Mouse (Mus musculus): ENCODE results near the gene Adgrl2. TPM values are rescaled to one million over a fixed set of nuclear protein-coding genes. Genes with fewer than 3 reads are reported as not detected.
A peak's percentile ranks its signal among the peaks of the same experiment; 100 is the strongest.

Adgrl2 gene
- total and polyA plus RNA-seq, 2 experiments from 2014 or later: 26.6 to 32.7 TPM

DNA sequence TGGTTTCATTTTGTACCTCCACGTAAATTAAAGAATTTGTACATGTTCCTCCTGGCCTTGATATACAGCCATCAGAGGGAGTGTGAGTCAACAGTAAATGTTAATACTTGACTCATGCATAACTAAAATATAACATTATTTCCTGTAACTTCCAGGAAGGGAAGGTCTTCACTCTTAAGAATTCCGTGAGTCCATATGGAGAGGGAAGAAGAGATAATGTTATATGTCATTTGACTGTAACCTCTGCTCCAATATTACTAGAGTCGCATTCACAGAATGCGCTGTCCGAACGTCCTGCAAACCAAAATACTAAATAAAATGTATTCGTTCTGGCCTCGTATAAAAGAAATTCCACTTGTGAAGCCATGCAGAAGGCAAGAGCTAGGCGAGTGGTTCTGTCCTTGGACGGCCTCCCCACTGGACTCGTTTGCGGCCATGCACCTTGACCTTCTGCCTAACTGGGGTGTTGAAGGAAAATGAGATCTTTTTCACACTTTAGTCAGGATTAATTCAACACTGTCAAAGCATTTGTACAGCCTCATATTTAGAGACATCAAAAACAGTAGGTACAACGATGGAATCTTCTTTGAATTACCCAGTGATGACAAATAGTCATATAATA is 68.3 kb downstream of the Adgrl2 start:
- Histone ChIP-seq H3K27ac (ENCODE audit: low read depth) (peak overlapping the region; percentile 45; the same call in 1 of the 2 replicates), H3K9ac (replicated peaks; ENCODE audit: low read depth, low read length) (no peak overlapping the region), H3K27me3 (ENCODE audit: control insufficient read depth, insufficient read depth, low read length) (no peaks in the 10 kb centered on the region), H3K4me3 (ENCODE audit: low read depth, low read length) (peak overlapping the region; percentile 40), H3K4me1 (ENCODE audit: control insufficient read depth, insufficient read depth) (peaks cover 38% of the 10 kb centered on the region), H3K4me2 (ENCODE audit: low read depth, low read length) (peak overlapping the region; percentile 57), H3K36me3 (replicated peaks; ENCODE audit: control insufficient read depth, insufficient read depth, low read length) (no peaks in the 10 kb centered on the region), H3K9me3 (replicated peaks; ENCODE audit: control insufficient read depth, low read length) (no peaks in the 10 kb centered on the region)
- ATAC-seq (ENCODE audit: insufficient read depth, low read depth): no peak
- no peak for DNase-seq (ENCODE audit: low spot score)
- TF ChIP-seq CTCF (IDR thresholded peaks at IDR 0.05; ENCODE audit: low read depth): no peak
- TF ChIP-seq EP300 (IDR thresholded peaks at IDR 0.05; ENCODE audit: low read depth): no peak
- WGBS: 77% methylated on average over 13 of the region's 13 CpGs

DNA sequence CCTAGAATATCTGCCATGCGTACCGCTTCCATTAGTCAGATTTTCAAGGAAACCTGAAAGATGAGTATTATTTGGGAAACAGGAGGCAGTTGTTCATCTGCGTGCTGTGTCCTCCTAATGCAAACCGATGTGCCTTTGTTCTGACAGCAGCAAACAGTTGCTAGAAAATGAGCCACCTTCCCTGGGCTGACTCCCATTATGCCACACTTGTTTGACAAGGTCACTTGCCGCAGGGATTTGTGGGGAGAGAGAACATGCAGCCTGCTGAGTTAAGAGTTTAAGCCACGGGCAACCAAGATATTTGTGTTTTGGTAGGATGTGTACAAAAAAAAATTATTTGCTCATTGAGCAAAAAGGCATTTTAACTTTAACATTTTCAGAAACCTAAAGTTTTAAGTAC is 69.5 kb downstream of the Adgrl2 start:
- TF ChIP-seq EP300 (IDR thresholded peaks at IDR 0.05; ENCODE audit: low read depth): no peak
- TF ChIP-seq CTCF (IDR thresholded peaks at IDR 0.05; ENCODE audit: low read depth): no peak
- no peaks in the 10 kb centered on the region for H3K9me3 ChIP-seq (replicated peaks; ENCODE audit: control insufficient read depth, low read length)
- H3K36me3 ChIP-seq (replicated peaks; ENCODE audit: control insufficient read depth, insufficient read depth, low read length): no peaks in the 10 kb centered on the region
- 0 out of 2 replicates have a peak overlapping the region, but pooled peaks have one; percentile 37 for H3K27ac ChIP-seq (ENCODE audit: low read depth)
- H3K4me2 ChIP-seq (ENCODE audit: low read depth, low read length): no peak overlapping the region
- H3K4me1 ChIP-seq (ENCODE audit: control insufficient read depth, insufficient read depth): peaks cover 34% of the 10 kb centered on the region
- peak; percentile 23 for DNase-seq (ENCODE audit: low spot score)
- no peak overlapping the region for H3K4me3 ChIP-seq (ENCODE audit: low read depth, low read length)
- no peak for ATAC-seq (ENCODE audit: insufficient read depth, low read depth)
- H3K9ac ChIP-seq (replicated peaks; ENCODE audit: low read depth, low read length): no peak overlapping the region
- WGBS: 66% methylated on average over 6 of the region's 6 CpGs
- no peaks in the 10 kb centered on the region for H3K27me3 ChIP-seq (ENCODE audit: control insufficient read depth, insufficient read depth, low read length)

DNA sequence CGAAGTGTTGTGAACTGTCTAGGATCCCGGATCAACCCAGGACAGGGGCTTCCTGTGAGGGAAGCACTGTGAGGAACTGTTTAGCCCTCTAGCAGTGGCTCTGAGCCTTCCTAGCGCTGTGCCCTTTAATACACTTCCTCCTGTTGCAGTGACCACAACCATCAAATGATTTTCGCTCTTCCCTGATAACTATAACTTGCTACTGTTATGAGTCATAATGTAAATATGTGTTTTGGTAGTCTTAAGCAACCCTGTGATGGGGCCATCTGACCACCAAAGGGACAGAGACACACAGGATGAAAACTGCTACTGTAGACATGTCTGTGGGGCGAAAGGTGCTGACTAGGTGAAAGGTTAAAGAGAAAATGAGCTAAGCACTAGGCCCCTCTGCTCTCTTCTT is 71.9 kb downstream of the Adgrl2 start:
- Histone ChIP-seq H3K9me3 (replicated peaks; ENCODE audit: control insufficient read depth, low read length) (no peaks in the 10 kb centered on the region), H3K27ac (ENCODE audit: low read depth) (no peak overlapping the region), H3K27me3 (ENCODE audit: control insufficient read depth, insufficient read depth, low read length) (no peaks in the 10 kb centered on the region), H3K9ac (replicated peaks; ENCODE audit: low read depth, low read length) (no peak overlapping the region), H3K4me2 (ENCODE audit: low read depth, low read length) (no peak overlapping the region), H3K36me3 (replicated peaks; ENCODE audit: control insufficient read depth, insufficient read depth, low read length) (no peaks in the 10 kb centered on the region), H3K4me1 (ENCODE audit: control insufficient read depth, insufficient read depth) (peaks cover 34% of the 10 kb centered on the region), H3K4me3 (ENCODE audit: low read depth, low read length) (no peak overlapping the region)
- 58% methylated on average over 5 of the region's 5 CpGs for WGBS
- ATAC-seq (ENCODE audit: insufficient read depth, low read depth) (0 out of 2 replicates have a peak, but pooled peaks have one; percentile 24), DNase-seq (ENCODE audit: low spot score) (no peak)
- TF ChIP-seq EP300 (IDR thresholded peaks at IDR 0.05; ENCODE audit: low read depth) (no peak), CTCF (IDR thresholded peaks at IDR 0.05; ENCODE audit: low read depth) (no peak)

DNA sequence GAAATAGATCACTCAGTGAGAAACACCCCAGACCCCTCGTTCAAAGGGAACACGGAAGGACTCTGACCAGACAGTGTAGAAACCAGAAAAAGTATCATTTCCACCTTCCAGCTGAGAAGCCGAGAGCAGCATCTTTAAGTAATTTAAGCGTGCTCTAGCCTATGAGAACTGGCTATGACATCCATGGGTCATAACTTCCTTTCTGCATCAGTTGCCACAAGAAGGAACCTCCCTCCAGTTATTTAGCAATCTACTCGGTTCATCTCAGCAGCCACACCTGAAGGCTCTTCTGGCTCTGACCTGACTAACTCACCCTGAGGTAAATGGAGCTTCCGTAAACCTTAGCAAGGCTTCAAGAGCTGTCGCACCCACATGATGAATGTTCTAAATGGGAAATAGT is 72.5 kb downstream of the Adgrl2 start:
- no peak for TF ChIP-seq EP300 (IDR thresholded peaks at IDR 0.05; ENCODE audit: low read depth)
- no peak for TF ChIP-seq CTCF (IDR thresholded peaks at IDR 0.05; ENCODE audit: low read depth)
- Histone ChIP-seq H3K4me1 (ENCODE audit: control insufficient read depth, insufficient read depth) (peaks cover 34% of the 10 kb centered on the region), H3K9ac (replicated peaks; ENCODE audit: low read depth, low read length) (no peak overlapping the region), H3K27me3 (ENCODE audit: control insufficient read depth, insufficient read depth, low read length) (no peaks in the 10 kb centered on the region), H3K9me3 (replicated peaks; ENCODE audit: control insufficient read depth, low read length) (no peaks in the 10 kb centered on the region), H3K4me3 (ENCODE audit: low read depth, low read length) (no peak overlapping the region), H3K4me2 (ENCODE audit: low read depth, low read length) (no peak overlapping the region), H3K27ac (ENCODE audit: low read depth) (no peak overlapping the region), H3K36me3 (replicated peaks; ENCODE audit: control insufficient read depth, insufficient read depth, low read length) (no peaks in the 10 kb centered on the region)
- no peak for DNase-seq (ENCODE audit: low spot score)
- ATAC-seq (ENCODE audit: insufficient read depth, low read depth): no peak
- WGBS: 76% methylated on average over 7 of the region's 7 CpGs

DNA sequence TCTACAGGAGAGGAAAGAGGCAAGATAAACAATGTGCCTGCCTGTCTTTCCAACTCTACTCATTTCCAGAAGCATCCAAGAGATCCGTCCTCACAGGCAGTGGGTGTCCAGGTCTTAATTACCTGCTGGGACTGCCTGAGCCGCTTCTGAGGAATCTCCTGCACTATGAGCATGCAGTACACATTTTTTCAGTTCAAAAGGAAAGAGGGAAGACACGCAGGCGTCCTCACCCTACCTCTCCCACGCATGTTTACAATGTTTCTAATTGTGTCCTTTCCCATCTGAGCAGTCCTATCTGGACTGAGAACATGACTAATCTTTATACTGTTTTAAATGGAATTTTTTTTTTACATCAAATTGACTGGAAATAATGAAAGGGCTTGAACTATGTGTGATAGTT is 74.1 kb downstream of the Adgrl2 start:
- no peak for DNase-seq (ENCODE audit: low spot score)
- H3K27me3 ChIP-seq (ENCODE audit: control insufficient read depth, insufficient read depth, low read length): no peaks in the 10 kb centered on the region
- H3K4me2 ChIP-seq (ENCODE audit: low read depth, low read length): no peak overlapping the region
- TF ChIP-seq EP300 (IDR thresholded peaks at IDR 0.05; ENCODE audit: low read depth): no peak
- TF ChIP-seq CTCF (IDR thresholded peaks at IDR 0.05; ENCODE audit: low read depth): no peak
- H3K4me3 ChIP-seq (ENCODE audit: low read depth, low read length): no peak overlapping the region
- WGBS: 49% methylated on average over 5 of the region's 5 CpGs
- no peaks in the 10 kb centered on the region for H3K36me3 ChIP-seq (replicated peaks; ENCODE audit: control insufficient read depth, insufficient read depth, low read length)
- ATAC-seq (ENCODE audit: insufficient read depth, low read depth): no peak
- no peak overlapping the region for H3K9ac ChIP-seq (replicated peaks; ENCODE audit: low read depth, low read length)
- peaks cover 24% of the 10 kb centered on the region for H3K4me1 ChIP-seq (ENCODE audit: control insufficient read depth, insufficient read depth)
- H3K9me3 ChIP-seq (replicated peaks; ENCODE audit: control insufficient read depth, low read length): no peaks in the 10 kb centered on the region
- H3K27ac ChIP-seq (ENCODE audit: low read depth): no peak overlapping the region
